Mouse (Mus musculus): ENCODE measurements around the gene L3mbtl3.

- TF ChIP-seq EP300 (IDR thresholded peaks at IDR 0.05; ENCODE audit: low read length) (no peak), CTCF (conservative IDR thresholded peaks at IDR 0.05 in 1 of 2, IDR thresholded peaks at IDR 0.05 in 1 of 2; ENCODE audit: low read depth in 2 of 2, low read length in 2 of 2) (no peak), ELF1 (IDR thresholded peaks at IDR 0.05; ENCODE audit: low read depth, low read length) (no peak), USF1 (IDR thresholded peaks at IDR 0.05; ENCODE audit: low read depth, low read length) (no peak), NRF1 (IDR thresholded peaks at IDR 0.05; ENCODE audit: low read depth, low read length) (no peak), CHD2 (IDR thresholded peaks at IDR 0.05; ENCODE audit: low read length) (no peak), HCFC1 (IDR thresholded peaks at IDR 0.05; ENCODE audit: low read depth, low read length) (no peak), POLR2A (IDR thresholded peaks at IDR 0.05; ENCODE audit: low read depth, low read length) (no peak), USF2 (conservative IDR thresholded peaks at IDR 0.05; ENCODE audit: low read depth, low read length) (no peak), SIN3A (IDR thresholded peaks at IDR 0.05; ENCODE audit: low read length) (no peak), RCOR1 (conservative IDR thresholded peaks at IDR 0.05; ENCODE audit: low read depth, low read length) (no peak), GABPA (IDR thresholded peaks at IDR 0.05; ENCODE audit: insufficient replicate concordance, low read depth, low read length) (no peak), MAZ (IDR thresholded peaks at IDR 0.05; ENCODE audit: low read depth, low read length) (no peak), RAD21 (IDR thresholded peaks at IDR 0.05; ENCODE audit: low read depth, low read length) (no peak)
These were observed 126.2 kb downstream of the L3mbtl3 start for GRCm38 (mm10) chr10:26249426-26250165.
